Mouse (Mus musculus) layer of hippocampus, adult 11-12 months (tissue): ENCODE measurements around the gene Anapc2.
"Not testable (repeated sequence)": the region's sequence is repeated elsewhere in the genome, so short reads cannot be mapped to it uniquely, and the experiment has no call there.

Source experiments
- DNase-seq: peaks from one replicate; pipeline ENCODE4 v3.0.0; 2022; ENCODE audit warnings: low spot score

Anapc2 gene

GRCm38 (mm10) chr2:25240723-25241437 lies 31.4 kb upstream of the Anapc2 start:
- DNase-seq: peak; percentile 65

GRCm38 (mm10) chr2:25241438-25241775 lies 30.9 kb upstream of the Anapc2 start:
- no peak for DNase-seq

GRCm38 (mm10) chr2:25242101-25242506 lies 30.2 kb upstream of the Anapc2 start, which contains the start of the genes Rnf208 and Cysrt1:
TSS of gene Rnf208 (plus strand) at chr2:25242255.
TSS of gene Cysrt1 (minus strand) at chr2:25242452.
- no peak for DNase-seq

- no peak for DNase-seq
These were observed 28.9 kb upstream of the Anapc2 start for GRCm38 (mm10) chr2:25243342-25243741.

GRCm38 (mm10) chr2:25244144-25244543 lies 28.1 kb upstream of the Anapc2 start:
- DNase-seq: no peak

- DNase-seq: no peak
These were observed 25.9 kb upstream of the Anapc2 start, which contains the start of gene AL732309.1 for GRCm38 (mm10) chr2:25246183-25247072. TSS of gene AL732309.1 (minus strand) at chr2:25246863.

- no peak for DNase-seq
These were observed 19.9 kb upstream of the Anapc2 start for GRCm38 (mm10) chr2:25252331-25252730.

GRCm38 (mm10) chr2:25255284-25255779 lies 16.9 kb upstream of the Anapc2 start, which contains the start of gene Tmem203:
TSS of gene Tmem203 (plus strand) at chr2:25255439.
- DNase-seq: peak; percentile 85

- not testable (repeated sequence) for DNase-seq
These were observed 15.7 kb upstream of the Anapc2 start for GRCm38 (mm10) chr2:25256443-25257109.

GRCm38 (mm10) chr2:25257250-25257649 lies 15.0 kb upstream of the Anapc2 start:
- DNase-seq: not testable (repeated sequence)

- DNase-seq: no peak
These were observed 13.4 kb upstream of the Anapc2 start for GRCm38 (mm10) chr2:25258887-25259286.

DNA sequence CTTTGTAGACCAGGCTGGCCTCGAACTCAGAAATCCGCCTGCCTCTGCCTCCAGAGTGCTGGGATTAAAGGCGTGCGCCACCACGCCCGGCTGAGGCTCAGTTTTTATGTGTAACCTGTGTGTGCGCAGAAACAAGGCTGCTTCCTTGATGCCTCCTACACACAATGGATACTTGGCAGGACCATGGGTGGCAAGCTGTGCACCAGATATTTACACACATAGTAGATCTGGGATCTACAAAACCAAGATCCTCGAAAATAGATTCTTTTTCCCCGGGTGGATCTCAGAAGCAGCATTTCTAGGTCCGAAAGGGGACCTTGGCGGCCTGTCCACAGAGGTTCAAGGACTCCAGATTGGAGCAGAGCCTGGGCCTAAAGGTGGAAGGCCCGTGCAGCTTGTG lies 10.4 kb upstream of the Anapc2 start:
- no peak for DNase-seq

GRCm38 (mm10) chr2:25262291-25262767 lies 9.9 kb upstream of the Anapc2 start, which contains the start of gene Tprn:
TSS of gene Tprn (plus strand) at chr2:25262618.
- peak; percentile 96 for DNase-seq

- no peak for DNase-seq
These were observed 9.3 kb upstream of the Anapc2 start for GRCm38 (mm10) chr2:25262795-25263622.

DNA sequence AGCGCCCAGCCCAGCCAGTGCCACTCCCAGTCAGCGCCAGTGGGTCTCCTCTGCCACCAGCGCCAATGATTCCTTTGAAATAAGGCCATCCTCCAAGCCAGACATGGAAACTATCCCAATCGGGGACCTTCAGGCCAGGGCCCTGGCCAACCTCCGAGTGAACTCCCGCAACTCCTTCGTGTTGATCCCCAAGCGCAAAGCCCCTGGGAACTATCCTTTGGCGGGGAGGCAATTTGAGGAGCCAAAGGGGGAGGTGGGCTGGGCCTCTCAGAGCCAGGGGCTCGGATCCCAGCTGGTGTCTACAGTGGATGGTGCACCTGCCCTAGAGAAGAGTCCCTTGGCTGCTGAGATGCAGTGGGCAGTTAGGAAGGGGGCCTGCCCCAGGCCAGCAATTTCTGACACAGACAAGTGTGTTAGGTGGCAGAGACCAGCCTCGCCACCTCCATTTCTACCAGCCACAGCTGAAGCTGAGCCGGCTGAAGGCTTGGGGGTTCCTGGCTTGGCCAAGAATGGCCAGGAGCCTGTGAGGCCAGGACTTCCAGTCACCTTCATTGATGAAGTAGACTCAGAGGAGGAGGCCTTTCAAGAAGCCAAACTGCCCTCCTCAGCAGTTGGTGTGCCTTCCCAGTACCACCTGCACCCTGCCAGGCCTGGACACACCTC lies 8.5 kb upstream of the Anapc2 start:
- no peak for DNase-seq

GRCm38 (mm10) chr2:25264286-25264660 lies 8.0 kb upstream of the Anapc2 start:
- DNase-seq: no peak

GRCm38 (mm10) chr2:25264851-25265250 lies 7.4 kb upstream of the Anapc2 start:
- no peak for DNase-seq

DNA sequence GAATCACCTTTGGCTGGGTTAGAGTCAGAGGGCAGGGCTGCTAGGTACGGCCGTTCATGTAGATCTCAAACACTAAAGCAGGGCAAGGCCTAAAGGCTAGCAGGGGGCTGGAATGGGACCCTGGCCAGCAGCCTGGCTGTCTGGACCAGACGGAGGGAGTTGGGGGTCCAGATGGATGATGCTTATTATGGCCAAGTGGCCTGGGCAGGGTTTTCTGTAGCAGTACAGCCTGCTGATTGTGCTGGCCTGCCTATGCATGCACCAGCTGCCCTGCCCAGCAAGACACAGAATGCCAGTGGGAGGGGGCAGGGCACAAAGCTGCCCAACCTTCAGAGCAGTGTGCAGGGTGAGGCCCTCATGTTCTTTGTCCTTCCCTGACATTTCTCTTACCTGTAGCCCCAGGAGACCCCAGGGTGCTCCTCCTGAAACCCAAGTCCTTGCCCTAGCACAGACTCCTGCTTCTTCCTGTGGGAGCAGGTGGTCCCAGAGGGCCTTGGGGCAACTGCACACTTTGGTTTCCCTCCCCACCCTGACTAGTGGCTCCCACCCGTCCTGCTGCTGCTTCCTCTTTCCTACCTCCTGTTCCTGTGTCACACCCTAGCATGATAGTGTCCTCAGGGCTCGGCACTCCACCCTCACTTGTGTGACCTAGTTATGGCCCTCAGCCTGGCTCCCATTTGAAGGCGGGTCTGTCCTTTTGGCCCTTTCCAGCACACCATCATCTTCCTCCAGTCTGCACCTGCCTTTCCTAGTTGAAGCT lies 6.2 kb upstream of the Anapc2 start:
- DNase-seq: peak; percentile 62

- peak; percentile 84 for DNase-seq
These were observed 5.6 kb upstream of the Anapc2 start for GRCm38 (mm10) chr2:25266720-25267119.

- DNase-seq: peak; percentile 68
These were observed 5.0 kb upstream of the Anapc2 start for GRCm38 (mm10) chr2:25267241-25267640.
